Mouse (Mus musculus) limb, embryonic 15.5 days (tissue): ENCODE results near the gene Fcer1a. TPM values are rescaled to one million over a fixed set of nuclear protein-coding genes. Genes with fewer than 3 reads are reported as not detected.

Experiments
- polyA plus RNA-seq: library from polyadenylated mRNA; unstranded; fragments of >200 nt; fragmentation: Nextera tagmentation; extraction: Ambion mirVana; gene quantifications from 2 replicates; pipeline ENCODE4 v1.2.1, GENCODE M21; 2015

The Fcer1a gene
- polyA plus RNA-seq, 1 experiment from 2014 or later, result not detected

Other genes starting within 250 kb of the Fcer1a start
- not detected in 2 replicates for gene Olfr1408, start 89.8 kb downstream of the Fcer1a start, polyA plus RNA-seq
- not detected in 2 replicates for gene Olfr1406, start 36.6 kb downstream of the Fcer1a start, polyA plus RNA-seq
- 0.05 TPM in 1 of 2 replicates, not detected in the other for gene Olfr218, start 29.4 kb downstream of the Fcer1a start, polyA plus RNA-seq
- gene Olfr1404, start 14.8 kb downstream of the Fcer1a start, polyA plus RNA-seq, result not detected in 2 replicates
- gene Olfr418, start 38.8 kb upstream of the Fcer1a start, polyA plus RNA-seq, result not detected in 2 replicates
- gene Mptx2, start 50.6 kb upstream of the Fcer1a start, polyA plus RNA-seq, result not detected in 2 replicates
- gene Ackr1, start 106.5 kb upstream of the Fcer1a start, polyA plus RNA-seq, result 0.45 and 0.81 TPM in 2 replicates
- 1.4 and 1.6 TPM in 2 replicates for gene Aim2, start 123.7 kb upstream of the Fcer1a start, polyA plus RNA-seq
- gene Cadm3, start 140.5 kb upstream of the Fcer1a start, polyA plus RNA-seq, result 0.60 and 1.1 TPM in 2 replicates